Mouse (Mus musculus): ENCODE measurements around the gene Fam120b.

- TF ChIP-seq POLR2A (IDR thresholded peaks at IDR 0.05; ENCODE audit: extremely low read depth, insufficient read depth, low read length) = no peak
- no peak for TF ChIP-seq CTCF (IDR thresholded peaks at IDR 0.05; ENCODE audit: low read depth, low read length)
These were observed 45.9 kb upstream of the Fam120b start for GRCm38 (mm10) chr17:15350152-15350551.

Data from liver, adult 2 months (tissue).